Mouse (Mus musculus): ENCODE results near the gene Syne1. TPM values are rescaled to one million over a fixed set of nuclear protein-coding genes. Genes with fewer than 3 reads are reported as not detected.

The Syne1 gene
- polyA plus RNA-seq, 1 experiment from 2014 or later, result 27.1 TPM

DNA sequence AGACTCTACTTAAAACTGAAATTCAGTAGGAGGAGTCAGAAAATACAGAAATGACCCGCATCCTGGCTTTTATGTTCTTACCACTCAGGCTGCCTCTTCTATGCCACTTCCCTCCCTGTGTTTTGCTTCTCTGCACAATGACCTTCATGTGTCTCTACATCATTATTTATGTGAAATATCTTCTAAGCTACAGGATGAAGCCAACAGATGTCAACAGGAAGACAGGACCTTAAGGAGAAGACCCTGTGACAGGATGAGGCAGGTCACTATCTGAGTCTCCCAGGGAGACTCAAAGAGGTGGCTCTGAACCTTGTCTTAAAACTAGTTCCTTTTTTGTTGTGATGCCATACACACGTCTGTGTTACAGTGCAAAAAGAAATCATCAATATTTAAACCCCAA is 353.9 kb downstream of the Syne1 start:
- WGBS, result 80% methylated on average over 2 of the region's 2 CpGs

DNA sequence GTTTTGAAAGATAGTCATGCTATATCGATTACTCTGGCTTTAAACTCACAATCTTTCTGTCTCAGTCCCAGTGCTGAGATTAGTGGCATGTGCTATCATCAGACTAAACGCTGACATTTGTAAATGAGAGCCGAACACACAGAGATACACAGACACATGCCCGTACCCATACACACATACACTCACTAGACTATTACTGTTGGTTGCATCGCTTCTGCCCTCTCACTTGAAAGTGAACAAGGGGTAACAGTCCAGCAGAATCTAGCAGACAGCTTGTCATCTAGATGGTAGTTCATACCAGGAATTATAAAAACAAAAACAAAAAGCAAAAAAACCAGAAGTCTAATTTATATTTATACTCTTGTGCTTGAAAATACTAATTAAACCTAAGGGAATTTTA is 355.0 kb downstream of the Syne1 start:
- H3K9ac ChIP-seq (ENCODE audit: low read length), result no peak overlapping the region
- H3K4me3 ChIP-seq (ENCODE audit: control insufficient read depth in 1 of 2, insufficient read depth in 1 of 2, low read depth in 1 of 2, low read length in 2 of 2), result no peak overlapping the region
- 85% methylated on average over 5 of the region's 5 CpGs for WGBS
- no peak overlapping the region for H3K4me2 ChIP-seq (ENCODE audit: low read length)
- H3K36me3 ChIP-seq (ENCODE audit: control insufficient read depth, insufficient read depth, low read length), result peaks cover 21% of the 10 kb centered on the region
- ATAC-seq (ENCODE audit: insufficient number of reproducible peaks, insufficient read depth, low FRiP score, low read depth), result no peak
- H3K27me3 ChIP-seq (ENCODE audit: control insufficient read depth, insufficient read depth, low read length), result no peaks in the 10 kb centered on the region
- H3K4me1 ChIP-seq (ENCODE audit: control insufficient read depth in 2 of 2, insufficient read depth in 2 of 2, low read length in 2 of 2), result peaks cover 0 to 4% of the 10 kb centered on the region in 2 experiments; a peak in 1 of 4 replicates
- no peak overlapping the region for H3K27ac ChIP-seq (replicated peaks in 1 of 2; ENCODE audit: control insufficient read depth in 1 of 2, insufficient read depth in 1 of 2, low read depth in 2 of 2, low read length in 2 of 2)
- no peaks in the 10 kb centered on the region for H3K9me3 ChIP-seq (ENCODE audit: control insufficient read depth, low read length)

More for the DNA sequence above, 353.9 kb downstream of the Syne1 start:
- Histone ChIP-seq H3K36me3 (ENCODE audit: control insufficient read depth, insufficient read depth, low read length) (peaks cover 32% of the 10 kb centered on the region), H3K27ac (replicated peaks in 1 of 2; ENCODE audit: control insufficient read depth in 1 of 2, insufficient read depth in 1 of 2, low read depth in 2 of 2, low read length in 2 of 2) (no peak overlapping the region), H3K27me3 (ENCODE audit: control insufficient read depth, insufficient read depth, low read length) (no peaks in the 10 kb centered on the region), H3K4me2 (ENCODE audit: low read length) (no peak overlapping the region), H3K9me3 (ENCODE audit: control insufficient read depth, low read length) (no peaks in the 10 kb centered on the region), H3K4me3 (ENCODE audit: control insufficient read depth in 1 of 2, insufficient read depth in 1 of 2, low read depth in 1 of 2, low read length in 2 of 2) (no peak overlapping the region), H3K4me1 (ENCODE audit: control insufficient read depth in 2 of 2, insufficient read depth in 2 of 2, low read length in 2 of 2) (peaks cover 0 to 4% of the 10 kb centered on the region in 2 experiments; a peak in 1 of 4 replicates), H3K9ac (ENCODE audit: low read length) (no peak overlapping the region)
- ATAC-seq (ENCODE audit: insufficient number of reproducible peaks, insufficient read depth, low FRiP score, low read depth), result no peak

DNA sequence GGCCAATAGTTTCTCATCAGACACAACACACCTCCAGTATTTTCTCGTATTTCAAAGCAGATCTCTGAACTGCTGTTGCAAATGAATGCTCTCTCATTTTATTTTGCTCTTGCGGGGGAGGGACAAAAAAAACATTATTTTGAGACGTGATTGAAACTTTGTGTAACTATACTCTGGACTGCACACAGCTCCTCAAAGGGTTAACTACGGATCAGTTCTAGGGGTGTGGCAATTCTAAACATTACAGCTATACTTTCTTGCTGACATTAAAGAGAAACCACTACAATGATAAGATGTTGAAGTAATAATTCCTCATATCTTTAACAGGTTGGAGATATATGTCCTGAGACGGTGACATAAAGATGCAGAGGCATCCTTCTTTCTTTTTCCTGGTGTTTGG is 356.0 kb downstream of the Syne1 start:
- Histone ChIP-seq H3K36me3 (ENCODE audit: control insufficient read depth, insufficient read depth, low read length) (peaks cover 26% of the 10 kb centered on the region), H3K27ac (replicated peaks in 1 of 2; ENCODE audit: control insufficient read depth in 1 of 2, insufficient read depth in 1 of 2, low read depth in 2 of 2, low read length in 2 of 2) (peak overlapping the region in 1 of 2 experiments; percentile 83; a peak in 1 of 4 replicates), H3K4me1 (ENCODE audit: control insufficient read depth in 2 of 2, insufficient read depth in 2 of 2, low read length in 2 of 2) (peaks cover 0 to 4% of the 10 kb centered on the region in 2 experiments; a peak in 1 of 4 replicates), H3K27me3 (ENCODE audit: control insufficient read depth, insufficient read depth, low read length) (no peaks in the 10 kb centered on the region), H3K9ac (ENCODE audit: low read length) (no peak overlapping the region), H3K4me3 (ENCODE audit: control insufficient read depth in 1 of 2, insufficient read depth in 1 of 2, low read depth in 1 of 2, low read length in 2 of 2) (no peak overlapping the region), H3K9me3 (ENCODE audit: control insufficient read depth, low read length) (no peaks in the 10 kb centered on the region), H3K4me2 (ENCODE audit: low read length) (peak overlapping the region; percentile 72)
- 62% methylated on average over 5 of the region's 5 CpGs for WGBS
- no peak for ATAC-seq (ENCODE audit: insufficient number of reproducible peaks, insufficient read depth, low FRiP score, low read depth)

DNA sequence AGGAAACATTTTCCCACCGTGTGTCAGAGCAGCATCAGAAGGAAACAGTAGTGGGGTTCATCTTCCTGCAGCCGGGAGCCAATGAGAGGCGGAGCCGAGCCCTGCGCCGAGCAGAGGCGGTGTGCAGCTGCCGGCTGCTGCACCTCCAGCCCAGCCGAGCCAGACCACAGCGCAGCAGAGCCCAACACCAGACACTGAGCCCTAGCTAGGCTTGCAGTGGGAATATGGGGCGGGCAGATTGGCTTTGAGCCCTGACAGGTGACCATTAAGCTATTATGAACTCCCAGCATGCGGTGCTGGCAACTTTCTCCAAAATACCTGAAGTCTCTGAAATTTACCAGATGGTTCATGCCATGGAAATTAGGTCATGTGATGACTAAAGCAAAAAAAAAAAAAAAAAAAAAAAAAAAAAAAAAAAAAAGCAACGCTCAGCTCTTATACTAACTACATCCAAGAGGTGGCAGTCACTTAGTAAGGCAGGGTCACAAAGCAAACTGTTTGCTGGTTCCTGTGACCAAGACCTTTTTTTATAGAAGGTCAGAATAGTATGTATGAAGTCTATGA is 356.5 kb downstream of the Syne1 start:
- H3K27ac ChIP-seq (replicated peaks in 1 of 2; ENCODE audit: control insufficient read depth in 1 of 2, insufficient read depth in 1 of 2, low read depth in 2 of 2, low read length in 2 of 2), result peak overlapping the region; percentile 83 to 90
- H3K4me1 ChIP-seq (ENCODE audit: control insufficient read depth in 2 of 2, insufficient read depth in 2 of 2, low read length in 2 of 2), result peaks cover 0 to 4% of the 10 kb centered on the region in 2 experiments; a peak in 1 of 4 replicates
- peak overlapping the region; percentile 72 for H3K4me2 ChIP-seq (ENCODE audit: low read length)
- no peaks in the 10 kb centered on the region for H3K9me3 ChIP-seq (ENCODE audit: control insufficient read depth, low read length)
- WGBS, result 0% methylated on average over 13 of the region's 13 CpGs
- peak overlapping the region; percentile 46 to 57 for H3K4me3 ChIP-seq (ENCODE audit: control insufficient read depth in 1 of 2, insufficient read depth in 1 of 2, low read depth in 1 of 2, low read length in 2 of 2)
- H3K9ac ChIP-seq (ENCODE audit: low read length), result peak overlapping the region; percentile 66
- peaks cover 27% of the 10 kb centered on the region for H3K36me3 ChIP-seq (ENCODE audit: control insufficient read depth, insufficient read depth, low read length)
- no peaks in the 10 kb centered on the region for H3K27me3 ChIP-seq (ENCODE audit: control insufficient read depth, insufficient read depth, low read length)
- ATAC-seq (ENCODE audit: insufficient number of reproducible peaks, insufficient read depth, low FRiP score, low read depth), result peak; percentile 94

DNA sequence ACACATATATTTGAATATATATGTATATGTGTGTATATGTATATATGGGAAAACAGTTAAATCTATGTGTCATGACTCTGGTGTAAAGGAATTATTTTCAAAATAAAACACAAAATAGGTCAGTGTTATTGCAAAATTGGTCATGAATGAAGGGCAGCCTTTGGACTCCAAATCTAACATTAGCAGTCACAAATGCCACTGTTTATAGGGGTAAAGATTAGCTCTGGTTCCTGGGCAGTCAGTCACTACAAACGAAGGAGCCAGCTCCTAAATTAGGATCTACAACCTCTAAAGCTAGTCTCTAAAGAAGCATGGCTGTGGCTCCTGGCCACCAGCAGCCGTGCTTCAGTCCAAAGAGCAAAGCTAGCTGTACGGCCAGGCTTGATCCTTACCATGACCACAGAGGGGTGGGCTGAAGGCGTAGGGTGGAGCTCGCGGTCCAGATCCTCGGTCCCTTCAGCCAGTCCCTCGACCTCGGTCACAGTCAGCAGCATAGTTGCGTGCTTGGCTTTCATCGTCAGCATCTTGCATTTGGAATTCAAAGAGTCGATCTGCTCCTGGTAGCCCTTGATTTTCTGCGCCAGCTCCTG is 357.1 kb downstream of the Syne1 start:
- peaks cover 31% of the 10 kb centered on the region for H3K36me3 ChIP-seq (ENCODE audit: control insufficient read depth, insufficient read depth, low read length)
- H3K27ac ChIP-seq (replicated peaks in 1 of 2; ENCODE audit: control insufficient read depth in 1 of 2, insufficient read depth in 1 of 2, low read depth in 2 of 2, low read length in 2 of 2), result peak overlapping the region; percentile 83 to 90
- 2% methylated on average over 13 of the region's 13 CpGs for WGBS
- H3K9me3 ChIP-seq (ENCODE audit: control insufficient read depth, low read length), result no peaks in the 10 kb centered on the region
- H3K4me1 ChIP-seq (ENCODE audit: control insufficient read depth in 2 of 2, insufficient read depth in 2 of 2, low read length in 2 of 2), result peaks cover 0 to 4% of the 10 kb centered on the region in 2 experiments; a peak in 1 of 4 replicates
- peak; percentile 79 for ATAC-seq (ENCODE audit: insufficient number of reproducible peaks, insufficient read depth, low FRiP score, low read depth)
- H3K9ac ChIP-seq (ENCODE audit: low read length), result peak overlapping the region; percentile 66
- H3K4me2 ChIP-seq (ENCODE audit: low read length), result peak overlapping the region; percentile 72
- no peaks in the 10 kb centered on the region for H3K27me3 ChIP-seq (ENCODE audit: control insufficient read depth, insufficient read depth, low read length)
- H3K4me3 ChIP-seq (ENCODE audit: control insufficient read depth in 1 of 2, insufficient read depth in 1 of 2, low read depth in 1 of 2, low read length in 2 of 2), result peak overlapping the region; percentile 46 to 57

DNA sequence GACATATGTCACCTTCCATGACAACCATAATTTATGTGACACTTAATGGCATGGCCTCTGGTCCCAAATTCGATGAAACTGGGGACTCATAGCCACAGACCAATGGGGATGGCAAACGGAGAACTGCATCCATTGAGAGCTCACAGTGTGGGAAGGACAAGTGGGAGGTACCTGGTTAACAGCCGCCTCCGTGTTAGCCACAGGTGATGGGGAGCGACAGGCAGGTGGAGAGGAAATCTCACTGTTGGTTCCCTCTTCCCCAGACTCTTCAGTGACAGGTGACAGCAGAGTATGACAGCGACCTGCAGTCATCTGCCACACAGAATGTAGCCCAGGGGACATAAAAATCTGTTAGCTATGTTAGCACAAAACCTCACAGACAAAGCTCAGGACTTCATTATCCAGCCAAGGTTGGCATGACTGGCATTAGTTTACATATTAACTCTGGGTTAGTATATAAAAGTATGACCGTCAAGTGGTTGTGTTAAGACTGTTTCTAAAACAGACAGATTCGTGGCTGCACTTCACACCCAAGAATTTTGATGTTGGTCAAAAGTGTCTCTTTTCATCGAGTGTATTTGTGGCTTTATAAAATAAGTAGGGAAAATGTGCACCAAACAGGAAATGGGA is 358.3 kb downstream of the Syne1 start:
- Histone ChIP-seq H3K9ac (ENCODE audit: low read length) (no peak overlapping the region), H3K4me2 (ENCODE audit: low read length) (no peak overlapping the region), H3K27me3 (ENCODE audit: control insufficient read depth, insufficient read depth, low read length) (no peaks in the 10 kb centered on the region), H3K4me1 (ENCODE audit: control insufficient read depth in 2 of 2, insufficient read depth in 2 of 2, low read length in 2 of 2) (peaks cover 0 to 4% of the 10 kb centered on the region in 2 experiments; a peak in 1 of 4 replicates), H3K36me3 (ENCODE audit: control insufficient read depth, insufficient read depth, low read length) (peaks cover 35% of the 10 kb centered on the region), H3K27ac (replicated peaks in 1 of 2; ENCODE audit: control insufficient read depth in 1 of 2, insufficient read depth in 1 of 2, low read depth in 2 of 2, low read length in 2 of 2) (no peak overlapping the region; a peak in 1 of 4 replicates), H3K4me3 (ENCODE audit: control insufficient read depth in 1 of 2, insufficient read depth in 1 of 2, low read depth in 1 of 2, low read length in 2 of 2) (no peak overlapping the region), H3K9me3 (ENCODE audit: control insufficient read depth, low read length) (no peaks in the 10 kb centered on the region)
- WGBS, result 82% methylated on average over 9 of the region's 9 CpGs
- ATAC-seq (ENCODE audit: insufficient number of reproducible peaks, insufficient read depth, low FRiP score, low read depth), result no peak

DNA sequence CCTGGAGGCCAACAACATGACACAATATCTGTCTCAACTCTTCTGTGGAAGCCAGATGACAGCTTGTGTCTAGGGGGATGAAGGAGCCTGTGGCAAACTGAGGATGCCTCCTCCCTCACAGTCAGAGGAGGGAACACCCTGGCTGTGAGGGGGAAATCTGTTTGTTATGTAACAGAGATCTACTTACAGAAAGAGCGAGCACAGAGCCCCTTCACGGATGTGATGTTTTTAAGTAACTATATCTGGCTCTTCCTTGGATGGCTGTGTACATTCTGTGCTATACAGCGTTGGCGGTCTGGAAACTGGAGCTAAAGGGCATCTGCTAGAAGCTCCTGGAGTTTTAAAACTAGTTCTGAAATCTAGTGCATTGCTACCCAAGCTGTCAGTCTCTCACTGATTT is 360.5 kb downstream of the Syne1 start:
- Histone ChIP-seq H3K27ac (replicated peaks in 1 of 2; ENCODE audit: control insufficient read depth in 1 of 2, insufficient read depth in 1 of 2, low read depth in 2 of 2, low read length in 2 of 2) (no peak overlapping the region), H3K27me3 (ENCODE audit: control insufficient read depth, insufficient read depth, low read length) (no peaks in the 10 kb centered on the region), H3K4me3 (ENCODE audit: control insufficient read depth in 1 of 2, insufficient read depth in 1 of 2, low read depth in 1 of 2, low read length in 2 of 2) (no peak overlapping the region), H3K36me3 (ENCODE audit: control insufficient read depth, insufficient read depth, low read length) (peaks cover 35% of the 10 kb centered on the region), H3K9ac (ENCODE audit: low read length) (no peak overlapping the region), H3K9me3 (ENCODE audit: control insufficient read depth, low read length) (no peaks in the 10 kb centered on the region), H3K4me1 (ENCODE audit: control insufficient read depth in 2 of 2, insufficient read depth in 2 of 2, low read length in 2 of 2) (peaks cover under 1 to 4% of the 10 kb centered on the region in 2 experiments; a peak in 3 of 4 replicates), H3K4me2 (ENCODE audit: low read length) (no peak overlapping the region)
- 72% methylated on average over 4 of the region's 4 CpGs for WGBS
- ATAC-seq (ENCODE audit: insufficient number of reproducible peaks, insufficient read depth, low FRiP score, low read depth), result no peak

Data from heart, embryonic 14.5 days (tissue).